In the genomic region with DNA sequence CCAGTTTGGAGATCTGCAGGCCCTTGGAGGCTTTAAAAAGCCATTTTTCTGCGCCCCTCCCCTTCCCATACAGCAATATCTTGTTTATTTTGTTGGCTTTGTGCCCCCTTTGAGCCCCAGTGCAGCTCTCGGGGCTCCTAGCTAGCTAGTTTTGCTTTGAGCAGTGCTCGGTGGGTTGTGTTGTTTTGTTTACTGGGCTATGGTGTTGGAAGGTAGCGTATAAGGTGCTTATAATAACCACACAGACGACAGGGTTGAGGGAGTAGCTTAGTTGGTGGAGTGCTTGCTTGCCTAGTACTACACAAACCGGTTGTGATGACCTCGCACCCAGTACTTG, we compare ENCODE assay signal across 8 mouse cellular contexts. TPM values are rescaled to one million over a fixed set of nuclear protein-coding genes. Genes with fewer than 3 reads are reported as not detected.
DNase-seq lines count a peak whose midpoint lies in the region; ATAC-seq and TF ChIP-seq lines count a peak whose summit lies in the region.

No protein-coding gene starts in this region.

- no peak for TF ChIP-seq CTCF in lung, postnatal 0 days (IDR thresholded peaks at IDR 0.05)
- TF ChIP-seq CTCF in intestine, postnatal 0 days (IDR thresholded peaks at IDR 0.05; ENCODE audit: low read depth), result no peak

- DNase-seq in lung, postnatal 0 days (ENCODE audit: low spot score), result peak; percentile 14
- DNase-seq in lung, postnatal 4 days, result no peak
- DNase-seq in embryonic facial prominence, embryonic 11.5 days (ENCODE audit: low spot score), result no peak
- DNase-seq in adrenal gland, adult 18-20 months (ENCODE audit: low spot score in 2 of 2), result no peak
- DNase-seq in natural killer cell, adult 2 months (ENCODE audit: low spot score in 2 of 2), result no peak
- no peak for DNase-seq in cerebellum, postnatal 36 days

- H3K27me3 ChIP-seq in lung, postnatal 0 days (replicated peaks; ENCODE audit: insufficient read depth, low read length), result no peaks in the 10 kb centered on the region
- H3K27me3 ChIP-seq in embryonic facial prominence, embryonic 11.5 days (ENCODE audit: control insufficient read depth, insufficient read depth, low read length), result no peaks in the 10 kb centered on the region
- H3K27me3 ChIP-seq in intestine, postnatal 0 days (replicated peaks; ENCODE audit: control insufficient read depth, insufficient read depth, low read length), result no peaks in the 10 kb centered on the region
- H3K27me3 ChIP-seq in neural tube, embryonic 14.5 days (ENCODE audit: control insufficient read depth, insufficient read depth, low read length), result no peaks in the 10 kb centered on the region

- no peaks in the 10 kb centered on the region for H3K9me3 ChIP-seq in lung, postnatal 0 days (ENCODE audit: low read length)
- H3K9me3 ChIP-seq in embryonic facial prominence, embryonic 11.5 days (replicated peaks; ENCODE audit: control insufficient read depth, low read length), result no peaks in the 10 kb centered on the region
- H3K9me3 ChIP-seq in intestine, postnatal 0 days (ENCODE audit: control insufficient read depth), result no peaks in the 10 kb centered on the region
- H3K9me3 ChIP-seq in neural tube, embryonic 14.5 days (ENCODE audit: control insufficient read depth, low read length), result no peaks in the 10 kb centered on the region

- 10% methylated on average over 7 of the region's 7 CpGs for WGBS in lung, postnatal 0 days
- WGBS in embryonic facial prominence, embryonic 11.5 days, result 22% methylated on average over 7 of the region's 7 CpGs
- 8% methylated on average over 7 of the region's 7 CpGs for WGBS in intestine, postnatal 0 days
- 22% methylated on average over 7 of the region's 7 CpGs for WGBS in neural tube, embryonic 14.5 days

- no peak for TF ChIP-seq EP300 in lung, postnatal 0 days (IDR thresholded peaks at IDR 0.05)

- H3K36me3 ChIP-seq in lung, postnatal 0 days (ENCODE audit: insufficient read depth, low read length), result peaks cover 3% of the 10 kb centered on the region; the same call in 1 of the 2 replicates
- no peaks in the 10 kb centered on the region for H3K36me3 ChIP-seq in embryonic facial prominence, embryonic 11.5 days (replicated peaks; ENCODE audit: control insufficient read depth, insufficient read depth, low read depth, low read length)
- peaks cover 12% of the 10 kb centered on the region for H3K36me3 ChIP-seq in intestine, postnatal 0 days (ENCODE audit: control insufficient read depth, insufficient read depth)
- no peaks in the 10 kb centered on the region; the same call in 1 of the 2 replicates for H3K36me3 ChIP-seq in neural tube, embryonic 14.5 days (ENCODE audit: control insufficient read depth, insufficient read depth, low read length)

- peak overlapping the region; percentile 55 for H3K4me3 ChIP-seq in lung, postnatal 0 days (ENCODE audit: low read depth, low read length)
- H3K4me3 ChIP-seq in embryonic facial prominence, embryonic 11.5 days (ENCODE audit: low read depth, low read length), result peak overlapping the region; percentile 92
- peak overlapping the region; percentile 59 for H3K4me3 ChIP-seq in intestine, postnatal 0 days (ENCODE audit: low read depth, low read length)
- peak overlapping the region; percentile 87 for H3K4me3 ChIP-seq in neural tube, embryonic 14.5 days (ENCODE audit: low read depth, low read length)

- H3K9ac ChIP-seq in lung, postnatal 0 days (replicated peaks; ENCODE audit: low read depth), result peak overlapping the region; percentile 57
- peak overlapping the region; percentile 96 for H3K9ac ChIP-seq in embryonic facial prominence, embryonic 11.5 days (replicated peaks; ENCODE audit: low read length)
- H3K9ac ChIP-seq in intestine, postnatal 0 days (ENCODE audit: low read depth, low read length), result peak overlapping the region; percentile 62
- H3K9ac ChIP-seq in neural tube, embryonic 14.5 days (replicated peaks; ENCODE audit: low read depth, low read length), result peak overlapping the region; percentile 71

- peak overlapping the region; percentile 58 for H3K27ac ChIP-seq in lung, postnatal 0 days (ENCODE audit: low read length)
- H3K27ac ChIP-seq in embryonic facial prominence, embryonic 11.5 days (replicated peaks; ENCODE audit: low read depth, low read length), result no peak overlapping the region
- H3K27ac ChIP-seq in intestine, postnatal 0 days (ENCODE audit: low read depth, low read length), result no peak overlapping the region; the same call in 1 of the 2 replicates
- no peak overlapping the region for H3K27ac ChIP-seq in neural tube, embryonic 14.5 days (ENCODE audit: low read depth, low read length)

- no peak for ATAC-seq in lung, postnatal 0 days
- ATAC-seq in embryonic facial prominence, embryonic 11.5 days (replicated peaks; ENCODE audit: insufficient number of reproducible peaks, low FRiP score, low TSS enrichment, low read depth), result peak; percentile 3; the same call in 1 of the 2 replicates
- no peak for ATAC-seq in intestine, postnatal 0 days
- ATAC-seq in neural tube, embryonic 14.5 days (ENCODE audit: low read depth), result 0 out of 2 replicates have a peak, but pooled peaks have one; percentile 5

- H3K4me1 ChIP-seq in lung, postnatal 0 days (ENCODE audit: insufficient read depth, low read depth, low read length), result no peaks in the 10 kb centered on the region
- H3K4me1 ChIP-seq in embryonic facial prominence, embryonic 11.5 days (ENCODE audit: control insufficient read depth, insufficient read depth, low read length), result no peaks in the 10 kb centered on the region
- peaks cover 4% of the 10 kb centered on the region; the same call in 1 of the 2 replicates for H3K4me1 ChIP-seq in intestine, postnatal 0 days (replicated peaks; ENCODE audit: control insufficient read depth, insufficient read depth, low read length)
- H3K4me1 ChIP-seq in neural tube, embryonic 14.5 days (ENCODE audit: control insufficient read depth, insufficient read depth, low read length), result peaks cover 6% of the 10 kb centered on the region; the same call in 1 of the 2 replicates

- peak overlapping the region; percentile 74 for H3K4me2 ChIP-seq in lung, postnatal 0 days (replicated peaks; ENCODE audit: low read depth, low read length)
- H3K4me2 ChIP-seq in embryonic facial prominence, embryonic 11.5 days (ENCODE audit: low read depth, low read length), result peak overlapping the region; percentile 79
- peak overlapping the region; percentile 86 for H3K4me2 ChIP-seq in intestine, postnatal 0 days (replicated peaks; ENCODE audit: low read depth)
- peak overlapping the region; percentile 80 for H3K4me2 ChIP-seq in neural tube, embryonic 14.5 days (ENCODE audit: low read depth, low read length)

RNA-seq across cellular contexts. Expression of gene Zfp280b, which starts 0.6 kb away (rescaled TPM):
- polyA plus RNA-seq in lung, postnatal 0 days (2015; fragmentation: Nextera tagmentation; extraction: Ambion mirVana), result 8.8 and 9.4 TPM in 2 replicates
- 37.2 and 37.9 TPM in 2 replicates for polyA plus RNA-seq in embryonic facial prominence, embryonic 11.5 days (2014; fragmentation: Nextera tagmentation; extraction: Ambion mirVana)
- polyA plus RNA-seq in intestine, postnatal 0 days (2015; fragmentation: Nextera tagmentation; extraction: Ambion mirVana), result 7.4 and 8.9 TPM in 2 replicates
- polyA plus RNA-seq in neural tube, embryonic 14.5 days (2014; fragmentation: Nextera tagmentation; extraction: Ambion mirVana), result 14.6 and 16.4 TPM in 2 replicates
- total RNA-seq in adrenal gland, adult 18-20 months (2021), result 1 to 10 TPM; 5.8 to 6.9 TPM

Comparison
In these comparisons a context has a peak if more than half of its experiments do, and no peak if none do; other contexts are left out.
1. ATAC-seq: peak in embryonic facial prominence, embryonic 11.5 days (single experiment) and neural tube, embryonic 14.5 days (single experiment); none in lung, postnatal 0 days (single experiment) and intestine, postnatal 0 days (single experiment).
2. Peak in every context shown above with its lines, with median percentiles within 50 percentile points of each other: H3K4me2 ChIP-seq, H3K4me3 ChIP-seq and H3K9ac ChIP-seq.